Mouse (Mus musculus) right cerebral cortex, postnatal 10 days (tissue): ENCODE data around the gene Dok4.
A peak's percentile ranks its signal among the peaks of the same experiment; 100 is the strongest.
"Not testable (repeated sequence)": the region's sequence is repeated elsewhere in the genome, so short reads cannot be mapped to it uniquely, and the experiment has no call there.

Experiments
- DNase-seq, 2 experiments: peaks; one replicate each; pipeline ENCODE4 v3.0.0; 2021; ENCODE audit warnings: low spot score in 2 of 2

Gene Dok4

GRCm38 (mm10) chr8:94880742-94881141 lies 4.6 kb upstream of the Dok4 start:
- DNase-seq = no peak

GRCm38 (mm10) chr8:94876820-94877219 lies 690 bp upstream of the Dok4 start:
- no peak for DNase-seq

GRCm38 (mm10) chr8:94875871-94876150 lies 319 bp downstream of the Dok4 start:
- peak in 1 of 2 experiments; percentile 28 for DNase-seq

GRCm38 (mm10) chr8:94875096-94875870 lies 847 bp downstream of the Dok4 start:
- DNase-seq = peak in 1 of 2 experiments; percentile 39

GRCm38 (mm10) chr8:94874358-94874757 lies 1.8 kb downstream of the Dok4 start:
- peak; percentile 71 to 77 for DNase-seq

- DNase-seq = peak in 1 of 2 experiments; percentile 36
Observed at GRCm38 (mm10) chr8:94872576-94872975, 3.6 kb downstream of the Dok4 start.

GRCm38 (mm10) chr8:94872156-94872555 lies 4.0 kb downstream of the Dok4 start:
- DNase-seq = peak in 1 of 2 experiments; percentile 39

GRCm38 (mm10) chr8:94871108-94871894 lies 4.8 kb downstream of the Dok4 start:
- DNase-seq = peak; percentile 91 to 92

- peak; percentile 84 to 88 for DNase-seq
Observed at GRCm38 (mm10) chr8:94870474-94871107, 5.5 kb downstream of the Dok4 start.

GRCm38 (mm10) chr8:94870003-94870402 lies 6.1 kb downstream of the Dok4 start:
- DNase-seq = peak in 1 of 2 experiments; percentile 35

- DNase-seq = peak; percentile 40
Observed at GRCm38 (mm10) chr8:94869146-94869545, 7.0 kb downstream of the Dok4 start.

- DNase-seq = peak in 1 of 2 experiments; percentile 37
Observed at GRCm38 (mm10) chr8:94866921-94867320, 9.2 kb downstream of the Dok4 start.

GRCm38 (mm10) chr8:94865292-94865691 lies 10.8 kb downstream of the Dok4 start:
- peak in 1 of 2 experiments; percentile 39 for DNase-seq

GRCm38 (mm10) chr8:94863897-94864673 lies 12.0 kb downstream of the Dok4 start:
- peak in 1 of 2 experiments; percentile 38 for DNase-seq

GRCm38 (mm10) chr8:94862487-94863220 lies 13.5 kb downstream of the Dok4 start:
- peak in 1 of 2 experiments; percentile 36 for DNase-seq

- peak; percentile 61 to 72 for DNase-seq
Observed at GRCm38 (mm10) chr8:94861352-94861910, 14.7 kb downstream of the Dok4 start.

GRCm38 (mm10) chr8:94857346-94858173 lies 18.6 kb downstream of the Dok4 start, which contains the start of gene Polr2c:
Polr2c (plus strand) TSS chr8:94857450.
- DNase-seq = peak; percentile 92 to 95

- DNase-seq = no peak
Observed at GRCm38 (mm10) chr8:94857011-94857345, 19.2 kb downstream of the Dok4 start.

GRCm38 (mm10) chr8:94854761-94855160 lies 21.4 kb downstream of the Dok4 start:
- DNase-seq = not testable (repeated sequence)

- no peak for DNase-seq
Observed at GRCm38 (mm10) chr8:94850049-94850448, 26.1 kb downstream of the Dok4 start.
